Mouse (Mus musculus): ENCODE data around the gene Cdv3. TPM values are rescaled to one million over a fixed set of nuclear protein-coding genes. Genes with fewer than 3 reads are reported as not detected.

The Cdv3 gene
- polyA plus RNA-seq, 1 experiment, result 27.0 TPM

- TF ChIP-seq CTCF (conservative IDR thresholded peaks at IDR 0.05; ENCODE audit: insufficient read depth, insufficient read length, low read depth, low read length), result no peak
- no peak for TF ChIP-seq POLR2A (IDR thresholded peaks at IDR 0.05; ENCODE audit: low read depth, low read length)
- 89% methylated on average over 11 of the region's 11 CpGs for WGBS
- H3K27me3 ChIP-seq (replicated peaks; ENCODE audit: control insufficient read depth, insufficient read depth, low read length), result no peaks in the 10 kb centered on the region
These were observed 27.6 kb upstream of the Cdv3 start for GRCm38 (mm10) chr9:103393256-103393655.

GRCm38 (mm10) chr9:103391796-103392372 lies 26.2 kb upstream of the Cdv3 start:
- WGBS, result 63% methylated on average over 6 of the region's 6 CpGs
- H3K27ac ChIP-seq (ENCODE audit: insufficient read depth, low read depth, low read length), result no peak overlapping the region
- no peak for DNase-seq
- H3K4me1 ChIP-seq (ENCODE audit: control insufficient read depth, insufficient read depth, low read length), result no peaks in the 10 kb centered on the region
- no peak overlapping the region for H3K4me3 ChIP-seq (ENCODE audit: insufficient read depth, low read depth, low read length)
- no peak for TF ChIP-seq CTCF (conservative IDR thresholded peaks at IDR 0.05; ENCODE audit: insufficient read depth, insufficient read length, low read depth, low read length)
- TF ChIP-seq POLR2A (IDR thresholded peaks at IDR 0.05; ENCODE audit: low read depth, low read length), result no peak
- no peaks in the 10 kb centered on the region for H3K36me3 ChIP-seq (ENCODE audit: control insufficient read depth, insufficient read depth, low read length)
- H3K27me3 ChIP-seq (replicated peaks; ENCODE audit: control insufficient read depth, insufficient read depth, low read length), result no peaks in the 10 kb centered on the region

More at GRCm38 (mm10) chr9:103393256-103393655, 27.6 kb upstream of the Cdv3 start:
- Histone ChIP-seq H3K36me3 (ENCODE audit: control insufficient read depth, insufficient read depth, low read length) (no peaks in the 10 kb centered on the region), H3K27ac (ENCODE audit: insufficient read depth, low read depth, low read length) (no peak overlapping the region), H3K4me1 (ENCODE audit: control insufficient read depth, insufficient read depth, low read length) (no peaks in the 10 kb centered on the region), H3K4me3 (ENCODE audit: insufficient read depth, low read depth, low read length) (no peak overlapping the region)
- DNase-seq, result no peak

- Histone ChIP-seq H3K27me3 (replicated peaks; ENCODE audit: control insufficient read depth, insufficient read depth, low read length) (no peaks in the 10 kb centered on the region), H3K36me3 (ENCODE audit: control insufficient read depth, insufficient read depth, low read length) (no peaks in the 10 kb centered on the region), H3K4me1 (ENCODE audit: control insufficient read depth, insufficient read depth, low read length) (no peaks in the 10 kb centered on the region), H3K4me3 (ENCODE audit: insufficient read depth, low read depth, low read length) (no peak overlapping the region), H3K27ac (ENCODE audit: insufficient read depth, low read depth, low read length) (no peak overlapping the region)
- 92% methylated on average over 6 of the region's 6 CpGs for WGBS
- no peak for TF ChIP-seq CTCF (conservative IDR thresholded peaks at IDR 0.05; ENCODE audit: insufficient read depth, insufficient read length, low read depth, low read length)
- TF ChIP-seq POLR2A (IDR thresholded peaks at IDR 0.05; ENCODE audit: low read depth, low read length), result no peak
- DNase-seq, result no peak
These were observed 23.6 kb upstream of the Cdv3 start for GRCm38 (mm10) chr9:103389261-103389660.

- 59% methylated on average over 10 of the region's 10 CpGs for WGBS
- no peaks in the 10 kb centered on the region for H3K4me1 ChIP-seq (ENCODE audit: control insufficient read depth, insufficient read depth, low read length)
- no peak overlapping the region for H3K4me3 ChIP-seq (ENCODE audit: insufficient read depth, low read depth, low read length)
- TF ChIP-seq POLR2A (IDR thresholded peaks at IDR 0.05; ENCODE audit: low read depth, low read length), result no peak
- TF ChIP-seq CTCF (conservative IDR thresholded peaks at IDR 0.05; ENCODE audit: insufficient read depth, insufficient read length, low read depth, low read length), result no peak
- peak; percentile 9 for DNase-seq
- H3K36me3 ChIP-seq (ENCODE audit: control insufficient read depth, insufficient read depth, low read length), result no peaks in the 10 kb centered on the region
- no peaks in the 10 kb centered on the region for H3K27me3 ChIP-seq (replicated peaks; ENCODE audit: control insufficient read depth, insufficient read depth, low read length)
- no peak overlapping the region for H3K27ac ChIP-seq (ENCODE audit: insufficient read depth, low read depth, low read length)
These were observed 21.5 kb upstream of the Cdv3 start for GRCm38 (mm10) chr9:103387011-103387653.

- no peaks in the 10 kb centered on the region for H3K27me3 ChIP-seq (replicated peaks; ENCODE audit: control insufficient read depth, insufficient read depth, low read length)
- no peak for DNase-seq
- TF ChIP-seq CTCF (conservative IDR thresholded peaks at IDR 0.05; ENCODE audit: insufficient read depth, insufficient read length, low read depth, low read length) (no peak), POLR2A (IDR thresholded peaks at IDR 0.05; ENCODE audit: low read depth, low read length) (no peak)
- no peaks in the 10 kb centered on the region for H3K4me1 ChIP-seq (ENCODE audit: control insufficient read depth, insufficient read depth, low read length)
- H3K4me3 ChIP-seq (ENCODE audit: insufficient read depth, low read depth, low read length), result no peak overlapping the region
- H3K27ac ChIP-seq (ENCODE audit: insufficient read depth, low read depth, low read length), result no peak overlapping the region
- no peaks in the 10 kb centered on the region for H3K36me3 ChIP-seq (ENCODE audit: control insufficient read depth, insufficient read depth, low read length)
- WGBS, result 71% methylated on average over 5 of the region's 5 CpGs
These were observed 20.9 kb upstream of the Cdv3 start for GRCm38 (mm10) chr9:103386573-103386972.

- no peaks in the 10 kb centered on the region for H3K27me3 ChIP-seq (replicated peaks; ENCODE audit: control insufficient read depth, insufficient read depth, low read length)
- DNase-seq, result no peak
- H3K4me3 ChIP-seq (ENCODE audit: insufficient read depth, low read depth, low read length), result no peak overlapping the region
- no peak overlapping the region for H3K27ac ChIP-seq (ENCODE audit: insufficient read depth, low read depth, low read length)
- 16% methylated on average over 1 of the region's 1 CpGs for WGBS
- H3K36me3 ChIP-seq (ENCODE audit: control insufficient read depth, insufficient read depth, low read length), result no peaks in the 10 kb centered on the region
- TF ChIP-seq POLR2A (IDR thresholded peaks at IDR 0.05; ENCODE audit: low read depth, low read length) (no peak), CTCF (conservative IDR thresholded peaks at IDR 0.05; ENCODE audit: insufficient read depth, insufficient read length, low read depth, low read length) (no peak)
- H3K4me1 ChIP-seq (ENCODE audit: control insufficient read depth, insufficient read depth, low read length), result no peaks in the 10 kb centered on the region
These were observed 20.0 kb upstream of the Cdv3 start for GRCm38 (mm10) chr9:103385600-103385999.

- H3K4me1 ChIP-seq (ENCODE audit: control insufficient read depth, insufficient read depth, low read length), result no peaks in the 10 kb centered on the region
- no peaks in the 10 kb centered on the region for H3K36me3 ChIP-seq (ENCODE audit: control insufficient read depth, insufficient read depth, low read length)
- TF ChIP-seq CTCF (conservative IDR thresholded peaks at IDR 0.05; ENCODE audit: insufficient read depth, insufficient read length, low read depth, low read length), result no peak
- no peak for TF ChIP-seq POLR2A (IDR thresholded peaks at IDR 0.05; ENCODE audit: low read depth, low read length)
- 76% methylated on average over 4 of the region's 4 CpGs for WGBS
- no peak overlapping the region for H3K27ac ChIP-seq (ENCODE audit: insufficient read depth, low read depth, low read length)
- DNase-seq, result no peak
- no peaks in the 10 kb centered on the region for H3K27me3 ChIP-seq (replicated peaks; ENCODE audit: control insufficient read depth, insufficient read depth, low read length)
- H3K4me3 ChIP-seq (ENCODE audit: insufficient read depth, low read depth, low read length), result no peak overlapping the region
These were observed 18.6 kb upstream of the Cdv3 start for GRCm38 (mm10) chr9:103384141-103384796.
